Mouse (Mus musculus): ENCODE measurements at regions not wholly inside any gene's neighbourhood (a gene's known extent, or its start where the extent isn't known, plus 50 kb on each side); places are given as distances from the start of the nearest gene placed in this dataset.

DNA sequence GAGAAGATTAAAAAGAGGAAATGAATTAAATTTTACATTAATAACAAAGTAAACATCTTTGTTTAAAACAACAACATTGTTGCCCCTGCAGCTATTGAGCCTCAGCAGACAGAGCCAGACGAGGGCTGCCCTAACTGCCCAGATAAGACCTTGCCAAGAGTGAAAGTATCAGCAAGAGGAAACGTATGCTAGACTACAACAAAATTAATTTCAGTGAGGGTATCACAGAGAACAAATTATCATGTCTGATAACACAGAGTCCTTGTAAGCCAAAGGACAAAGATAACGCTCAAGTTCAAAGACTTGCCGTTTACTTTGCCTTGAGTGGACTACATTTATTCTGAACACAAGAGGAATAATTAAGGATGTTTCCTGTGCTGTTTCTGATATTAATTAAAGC is 235.0 kb upstream of the Gm15217 start:
- ATAC-seq (ENCODE audit: insufficient read depth) (no peak; the same call in 1 of the 2 replicates), DNase-seq (peak; percentile 36)
- Histone ChIP-seq H3K4me2 (no peak overlapping the region), H3K36me3 (ENCODE audit: insufficient read depth) (no peaks in the 10 kb centered on the region), H3K27ac (ENCODE audit: low read depth) (no peak overlapping the region), H3K27me3 (ENCODE audit: insufficient read depth, low read length) (no peaks in the 10 kb centered on the region), H3K9me3 (ENCODE audit: low read depth, low read length) (no peaks in the 10 kb centered on the region), H3K9ac (no peak overlapping the region), H3K4me1 (ENCODE audit: insufficient read depth) (no peaks in the 10 kb centered on the region), H3K4me3 (ENCODE audit: low read depth, low read length) (no peak overlapping the region)
- no peak for TF ChIP-seq CTCF (IDR thresholded peaks at IDR 0.05; ENCODE audit: low read depth)
- WGBS = 13% methylated on average over 4 of the region's 4 CpGs

- Histone ChIP-seq H3K4me2 (no peak overlapping the region), H3K27ac (ENCODE audit: low read depth) (no peak overlapping the region), H3K4me1 (ENCODE audit: insufficient read depth) (no peaks in the 10 kb centered on the region), H3K36me3 (ENCODE audit: insufficient read depth) (no peaks in the 10 kb centered on the region), H3K9me3 (ENCODE audit: low read depth, low read length) (no peaks in the 10 kb centered on the region), H3K27me3 (ENCODE audit: insufficient read depth, low read length) (no peaks in the 10 kb centered on the region), H3K4me3 (ENCODE audit: low read depth, low read length) (no peak overlapping the region), H3K9ac (no peak overlapping the region)
- DNase-seq (peak; percentile 8), ATAC-seq (ENCODE audit: insufficient read depth) (no peak)
- WGBS = 41% methylated on average over 6 of the region's 6 CpGs
- no peak for TF ChIP-seq CTCF (IDR thresholded peaks at IDR 0.05; ENCODE audit: low read depth)
Observed at GRCm38 (mm10) chr14:46144707-46145106, 234.5 kb upstream of the Gm15217 start.

DNA sequence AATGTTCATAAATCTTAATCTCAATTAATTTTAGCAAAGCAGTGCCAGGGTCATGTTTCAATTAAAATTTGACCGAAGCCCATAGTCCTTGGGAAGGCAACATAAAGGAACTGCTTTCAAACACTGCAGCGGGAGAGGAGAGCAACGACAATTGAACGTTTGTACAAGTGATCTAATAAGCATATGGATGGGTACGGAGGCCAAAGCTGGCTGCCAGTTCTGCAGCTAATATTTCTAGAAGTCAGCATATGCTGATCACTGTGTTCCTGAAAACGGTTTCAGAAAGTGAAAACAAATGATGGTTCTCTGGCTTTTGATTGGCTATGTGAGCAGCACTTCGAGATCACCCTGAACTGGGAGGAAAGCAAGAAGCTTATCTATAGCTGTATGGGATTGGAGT is 233.6 kb upstream of the Gm15217 start:
- DNase-seq (no peak), ATAC-seq (ENCODE audit: insufficient read depth) (no peak)
- H3K4me1 ChIP-seq (ENCODE audit: insufficient read depth) = no peaks in the 10 kb centered on the region
- WGBS = 41% methylated on average over 7 of the region's 7 CpGs
- H3K4me2 ChIP-seq = no peak overlapping the region
- H3K9me3 ChIP-seq (ENCODE audit: low read depth, low read length) = no peaks in the 10 kb centered on the region
- no peak for TF ChIP-seq CTCF (IDR thresholded peaks at IDR 0.05; ENCODE audit: low read depth)
- no peaks in the 10 kb centered on the region for H3K27me3 ChIP-seq (ENCODE audit: insufficient read depth, low read length)
- no peak overlapping the region for H3K4me3 ChIP-seq (ENCODE audit: low read depth, low read length)
- no peaks in the 10 kb centered on the region for H3K36me3 ChIP-seq (ENCODE audit: insufficient read depth)
- no peak overlapping the region for H3K9ac ChIP-seq
- no peak overlapping the region for H3K27ac ChIP-seq (ENCODE audit: low read depth)

DNA sequence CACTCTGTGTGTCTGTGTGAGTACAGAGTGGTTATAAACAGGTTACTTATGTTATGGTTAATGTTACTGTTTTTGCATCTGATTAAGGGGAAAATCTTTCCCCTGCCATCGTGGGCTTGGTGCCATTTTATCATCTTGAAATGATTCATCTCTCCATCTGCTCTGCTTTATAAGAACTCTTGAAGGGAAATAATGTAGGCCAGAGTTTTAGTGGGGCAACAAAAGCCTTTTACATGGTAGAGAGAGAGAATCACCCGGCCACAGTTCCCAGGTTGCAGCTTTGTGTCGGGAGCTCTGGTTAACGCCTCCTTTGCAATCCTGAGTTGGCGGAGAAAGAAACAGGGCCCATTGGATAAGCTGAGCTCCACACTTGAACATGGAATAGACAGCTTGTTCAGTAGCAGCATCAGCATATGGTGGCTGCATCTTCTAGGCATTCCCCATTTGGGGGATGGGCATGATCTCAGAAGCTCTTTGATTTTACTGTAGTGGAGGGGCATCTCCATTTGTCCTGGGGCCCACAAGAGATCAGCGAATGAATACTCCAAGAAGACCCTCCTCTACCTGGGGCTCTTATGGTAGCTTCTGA is 230.0 kb upstream of the Gm15217 start:
- TF ChIP-seq CTCF (IDR thresholded peaks at IDR 0.05; ENCODE audit: low read depth) = no peak
- DNase-seq = no peak
- 79% methylated on average over 6 of the region's 6 CpGs for WGBS

DNA sequence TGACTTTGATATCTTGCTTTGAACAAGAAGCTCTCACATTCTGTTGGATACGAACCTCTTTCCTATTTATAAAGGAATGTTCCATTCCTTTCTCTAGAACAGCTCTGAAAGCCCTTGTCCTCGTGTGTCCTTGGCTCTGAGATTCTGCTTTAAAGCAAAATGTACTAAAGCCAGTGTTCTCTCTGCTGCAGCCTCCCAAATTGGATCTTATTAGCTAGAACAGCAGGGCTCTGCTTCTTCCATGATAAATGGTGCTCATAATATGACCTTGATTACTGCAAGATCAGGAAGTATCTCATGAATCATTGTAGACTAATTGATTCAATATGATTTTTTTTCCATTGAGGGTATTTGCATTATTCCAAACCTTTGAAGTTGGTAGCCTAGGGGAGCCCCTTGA is 220.5 kb upstream of the Gm15217 start:
- ATAC-seq (ENCODE audit: insufficient read depth) (no peak), DNase-seq (no peak)
- Histone ChIP-seq H3K4me3 (ENCODE audit: low read depth, low read length) (no peak overlapping the region), H3K9ac (no peak overlapping the region), H3K27me3 (ENCODE audit: insufficient read depth, low read length) (no peaks in the 10 kb centered on the region), H3K27ac (ENCODE audit: low read depth) (no peak overlapping the region), H3K4me2 (no peak overlapping the region), H3K4me1 (ENCODE audit: insufficient read depth) (no peaks in the 10 kb centered on the region), H3K36me3 (ENCODE audit: insufficient read depth) (no peaks in the 10 kb centered on the region), H3K9me3 (ENCODE audit: low read depth, low read length) (no peaks in the 10 kb centered on the region)
- 49% methylated on average over 2 of the region's 2 CpGs for WGBS
- no peak for TF ChIP-seq CTCF (IDR thresholded peaks at IDR 0.05; ENCODE audit: low read depth)

More for the DNA sequence above, 230.0 kb upstream of the Gm15217 start:
- H3K9ac ChIP-seq = no peak overlapping the region
- H3K4me1 ChIP-seq (ENCODE audit: insufficient read depth) = no peaks in the 10 kb centered on the region
- no peak for ATAC-seq (ENCODE audit: insufficient read depth)
- H3K36me3 ChIP-seq (ENCODE audit: insufficient read depth) = no peaks in the 10 kb centered on the region
- H3K27me3 ChIP-seq (ENCODE audit: insufficient read depth, low read length) = no peaks in the 10 kb centered on the region
- H3K27ac ChIP-seq (ENCODE audit: low read depth) = no peak overlapping the region
- no peaks in the 10 kb centered on the region for H3K9me3 ChIP-seq (ENCODE audit: low read depth, low read length)
- H3K4me3 ChIP-seq (ENCODE audit: low read depth, low read length) = no peak overlapping the region
- no peak overlapping the region for H3K4me2 ChIP-seq

DNA sequence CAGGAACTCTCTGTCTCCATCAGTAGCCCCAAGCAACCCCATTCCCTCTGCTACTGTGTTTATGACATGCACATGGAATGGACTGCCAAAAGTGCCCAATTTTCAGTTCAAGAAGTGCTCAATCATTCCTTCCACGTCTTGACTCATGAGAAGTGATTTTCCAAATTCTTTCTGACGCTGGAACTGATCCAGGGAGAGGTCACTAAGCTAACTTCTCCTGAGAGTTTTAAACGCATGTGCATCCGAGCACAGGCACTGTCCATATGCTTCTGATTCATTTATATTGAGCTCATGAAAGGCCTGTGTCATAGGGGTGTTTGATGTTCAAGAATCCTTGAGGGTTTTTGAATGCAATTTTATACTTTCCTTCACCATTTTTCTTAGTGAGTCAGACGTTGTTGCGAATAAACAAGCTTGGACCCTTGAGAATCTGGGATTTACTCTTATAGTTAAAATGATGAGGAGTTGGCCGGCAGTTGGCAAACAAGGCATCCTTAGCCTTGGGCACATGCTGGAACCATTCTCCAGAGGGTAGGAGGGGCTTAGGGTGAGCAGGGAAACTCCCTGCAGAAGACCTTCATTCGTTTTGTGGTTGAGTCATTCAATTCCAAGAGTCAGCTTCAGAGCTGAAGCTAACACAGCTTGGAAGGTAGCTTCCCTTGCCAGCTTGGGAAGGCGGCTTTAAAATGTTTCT is 206.9 kb upstream of the Gm15217 start:
- Histone ChIP-seq H3K9ac (no peak overlapping the region), H3K9me3 (ENCODE audit: low read depth, low read length) (no peaks in the 10 kb centered on the region), H3K36me3 (ENCODE audit: insufficient read depth) (no peaks in the 10 kb centered on the region), H3K4me1 (ENCODE audit: insufficient read depth) (no peaks in the 10 kb centered on the region), H3K27ac (ENCODE audit: low read depth) (no peak overlapping the region), H3K4me3 (ENCODE audit: low read depth, low read length) (no peak overlapping the region), H3K27me3 (ENCODE audit: insufficient read depth, low read length) (no peaks in the 10 kb centered on the region), H3K4me2 (no peak overlapping the region)
- TF ChIP-seq CTCF (IDR thresholded peaks at IDR 0.05; ENCODE audit: low read depth) = no peak
- 53% methylated on average over 9 of the region's 9 CpGs for WGBS
- DNase-seq (peak; percentile 33), ATAC-seq (ENCODE audit: insufficient read depth) (no peak)

GRCm38 (mm10) chr14:46172875-46173324 is 206.3 kb upstream of the Gm15217 start:
- WGBS = 59% methylated on average over 6 of the region's 6 CpGs
- no peak overlapping the region for H3K27ac ChIP-seq (ENCODE audit: low read depth)

More at GRCm38 (mm10) chr14:46172875-46173324, 206.3 kb upstream of the Gm15217 start:
- Histone ChIP-seq H3K9ac (no peak overlapping the region), H3K9me3 (ENCODE audit: low read depth, low read length) (no peaks in the 10 kb centered on the region), H3K4me1 (ENCODE audit: insufficient read depth) (no peaks in the 10 kb centered on the region), H3K36me3 (ENCODE audit: insufficient read depth) (no peaks in the 10 kb centered on the region), H3K4me2 (no peak overlapping the region), H3K27me3 (ENCODE audit: insufficient read depth, low read length) (no peaks in the 10 kb centered on the region), H3K4me3 (ENCODE audit: low read depth, low read length) (no peak overlapping the region)
- TF ChIP-seq CTCF (IDR thresholded peaks at IDR 0.05; ENCODE audit: low read depth) = no peak
- ATAC-seq (ENCODE audit: insufficient read depth) (no peak), DNase-seq (no peak)

Measured in lung, embryonic 14.5 days (tissue).